Mouse (Mus musculus) layer of hippocampus, adult 2 months (tissue): ENCODE measurements at regions not wholly inside any gene's neighbourhood (a gene's known extent, or its start where the extent isn't known, plus 50 kb on each side); places are given as distances from the start of the nearest gene placed in this dataset.

Experiments
- DNase-seq, 2 experiments: peaks; one replicate each; pipeline ENCODE4 v3.0.0; 2022; ENCODE audit warnings: low spot score in 2 of 2
- H3K27ac ChIP-seq: fragments of 200-600 bp; 2 replicates; pipeline ENCODE4 v1.8.1; 2022
- H3K4me3 ChIP-seq: fragments of 200-600 bp; 2 replicates; pipeline ENCODE4 v1.8.1; 2022; ENCODE audit warnings: mild to moderate bottlenecking
- CTCF ChIP-seq: fragments of 200-600 bp; conservative IDR thresholded peaks from 2 replicates; pipeline ENCODE4 v1.8.1; 2022; ENCODE audit warnings: antibody characterized with exemption, mild to moderate bottlenecking, moderate library complexity

- no peak overlapping the region for H3K4me3 ChIP-seq
- no peak for DNase-seq
- no peak overlapping the region for H3K27ac ChIP-seq
- no peak for TF ChIP-seq CTCF
Observed at GRCm38 (mm10) chrX:99335886-99336589, 135.0 kb downstream of the Pja1 start.

- no peak for TF ChIP-seq CTCF
- DNase-seq: no peak
- Histone ChIP-seq H3K27ac (no peak overlapping the region), H3K4me3 (no peak overlapping the region)
Observed at GRCm38 (mm10) chrX:99332457-99332770, 138.7 kb downstream of the Pja1 start.

- Histone ChIP-seq H3K4me3 (no peak overlapping the region), H3K27ac (no peak overlapping the region)
- DNase-seq: no peak
- TF ChIP-seq CTCF: no peak
Observed at GRCm38 (mm10) chrX:99331764-99332456, 139.2 kb downstream of the Pja1 start.

GRCm38 (mm10) chrX:99330386-99330785, 140.7 kb downstream of the Pja1 start:
- TF ChIP-seq CTCF: no peak
- H3K27ac ChIP-seq: no peak overlapping the region
- DNase-seq: no peak
- H3K4me3 ChIP-seq: no peak overlapping the region

GRCm38 (mm10) chrX:99328576-99328975, 142.5 kb downstream of the Pja1 start:
- no peak overlapping the region for H3K27ac ChIP-seq
- no peak overlapping the region for H3K4me3 ChIP-seq

GRCm38 (mm10) chrX:99326167-99326566, 144.9 kb downstream of the Pja1 start:
- TF ChIP-seq CTCF: no peak
- H3K4me3 ChIP-seq: no peak overlapping the region
- no peak overlapping the region for H3K27ac ChIP-seq
- no peak for DNase-seq

More at GRCm38 (mm10) chrX:99328576-99328975, 142.5 kb downstream of the Pja1 start:
- TF ChIP-seq CTCF: no peak
- DNase-seq: no peak

GRCm38 (mm10) chrX:99325460-99325859, 145.6 kb downstream of the Pja1 start:
- Histone ChIP-seq H3K27ac (no peak overlapping the region), H3K4me3 (no peak overlapping the region)
- DNase-seq: peak in 1 of 2 experiments; percentile 16
- no peak for TF ChIP-seq CTCF

- Histone ChIP-seq H3K27ac (no peak overlapping the region), H3K4me3 (no peak overlapping the region)
- no peak for TF ChIP-seq CTCF
- no peak for DNase-seq
Observed at GRCm38 (mm10) chrX:99324546-99325170, 146.4 kb downstream of the Pja1 start.

- Histone ChIP-seq H3K4me3 (no peak overlapping the region), H3K27ac (no peak overlapping the region)
- no peak for DNase-seq
- no peak for TF ChIP-seq CTCF
Observed at GRCm38 (mm10) chrX:99319791-99320190, 151.3 kb downstream of the Pja1 start.

GRCm38 (mm10) chrX:99319163-99319562, 151.9 kb downstream of the Pja1 start:
- no peak overlapping the region for H3K4me3 ChIP-seq
- TF ChIP-seq CTCF: no peak
- no peak overlapping the region for H3K27ac ChIP-seq
- DNase-seq: no peak

- H3K4me3 ChIP-seq: no peak overlapping the region
- H3K27ac ChIP-seq: no peak overlapping the region
- no peak for DNase-seq
- no peak for TF ChIP-seq CTCF
Observed at GRCm38 (mm10) chrX:99318141-99318540, 152.9 kb downstream of the Pja1 start.

GRCm38 (mm10) chrX:99317736-99318135, 153.3 kb downstream of the Pja1 start:
- H3K4me3 ChIP-seq: no peak overlapping the region
- no peak overlapping the region for H3K27ac ChIP-seq
- TF ChIP-seq CTCF: no peak
- DNase-seq: no peak

GRCm38 (mm10) chrX:99316410-99317056, 154.5 kb downstream of the Pja1 start:
- H3K4me3 ChIP-seq: no peak overlapping the region
- no peak for DNase-seq
- no peak overlapping the region for H3K27ac ChIP-seq
- no peak for TF ChIP-seq CTCF

GRCm38 (mm10) chrX:99299110-99299509, 163.2 kb downstream of the Efnb1 start:
- TF ChIP-seq CTCF: no peak
- H3K4me3 ChIP-seq: no peak overlapping the region

More at GRCm38 (mm10) chrX:99299110-99299509, 163.2 kb downstream of the Efnb1 start:
- DNase-seq: no peak
- H3K27ac ChIP-seq: no peak overlapping the region
